Mouse (Mus musculus): ENCODE data around the gene Numb. TPM values are rescaled to one million over a fixed set of nuclear protein-coding genes. Genes with fewer than 3 reads are reported as not detected.
"Not testable (repeated sequence)": the region's sequence is repeated elsewhere in the genome, so short reads cannot be mapped to it uniquely, and the experiment has no call there.

The Numb gene
- polyA plus RNA-seq, 1 experiment from 2014 or later, result 37.4 TPM

- WGBS, result 77% methylated on average over 2 of the region's 2 CpGs
- no peaks in the 10 kb centered on the region for H3K36me3 ChIP-seq
- peaks cover 10% of the 10 kb centered on the region for H3K4me1 ChIP-seq
- H3K27me3 ChIP-seq (ENCODE audit: low read depth, poor library complexity, severe bottlenecking), result no peaks in the 10 kb centered on the region
- DNase-seq (ENCODE audit: low spot score), result no peak
- H3K27ac ChIP-seq (replicated peaks), result no peak overlapping the region
- H3K4me3 ChIP-seq, result no peak overlapping the region
- no peaks in the 10 kb centered on the region for H3K9me3 ChIP-seq (replicated peaks)
These were observed 17.6 kb upstream of the Numb start for GRCm38 (mm10) chr12:83939332-83939731.

- peaks cover 11% of the 10 kb centered on the region for H3K4me1 ChIP-seq
- H3K36me3 ChIP-seq; H3K27ac ChIP-seq (replicated peaks); H3K27me3 ChIP-seq (ENCODE audit: low read depth, poor library complexity, severe bottlenecking); H3K4me3 ChIP-seq; DNase-seq (ENCODE audit: low spot score); H3K9me3 ChIP-seq (replicated peaks): not testable (repeated sequence)
- 51% methylated on average over 1 of the region's 1 CpGs for WGBS
These were observed 16.9 kb upstream of the Numb start for GRCm38 (mm10) chr12:83938592-83938991.

GRCm38 (mm10) chr12:83937600-83937999, 15.9 kb upstream of the Numb start:
- WGBS, result 75% methylated on average over 10 of the region's 10 CpGs
- peaks cover 16% of the 10 kb centered on the region for H3K4me1 ChIP-seq
- no peaks in the 10 kb centered on the region for H3K9me3 ChIP-seq (replicated peaks)
- no peak for DNase-seq (ENCODE audit: low spot score)
- H3K27ac ChIP-seq (replicated peaks), result no peak overlapping the region
- H3K27me3 ChIP-seq (ENCODE audit: low read depth, poor library complexity, severe bottlenecking), result no peaks in the 10 kb centered on the region
- H3K36me3 ChIP-seq, result no peaks in the 10 kb centered on the region
- no peak overlapping the region for H3K4me3 ChIP-seq

- 56% methylated on average over 2 of the region's 2 CpGs for WGBS
- H3K27ac ChIP-seq (replicated peaks), result no peak overlapping the region
- H3K9me3 ChIP-seq (replicated peaks), result no peaks in the 10 kb centered on the region
- H3K4me3 ChIP-seq, result no peak overlapping the region
- H3K4me1 ChIP-seq, result peaks cover 9% of the 10 kb centered on the region
- no peak for DNase-seq (ENCODE audit: low spot score)
- no peaks in the 10 kb centered on the region for H3K27me3 ChIP-seq (ENCODE audit: low read depth, poor library complexity, severe bottlenecking)
- H3K36me3 ChIP-seq, result no peaks in the 10 kb centered on the region
These were observed 7.6 kb upstream of the Numb start for GRCm38 (mm10) chr12:83929186-83929804.

- Histone ChIP-seq H3K4me3 (no peak overlapping the region), H3K27me3 (ENCODE audit: low read depth, poor library complexity, severe bottlenecking) (no peaks in the 10 kb centered on the region), H3K4me1 (peaks cover 21% of the 10 kb centered on the region), H3K27ac (replicated peaks) (no peak overlapping the region), H3K36me3 (no peaks in the 10 kb centered on the region), H3K9me3 (replicated peaks) (no peaks in the 10 kb centered on the region)
- WGBS, result 84% methylated on average over 4 of the region's 4 CpGs
- DNase-seq (ENCODE audit: low spot score), result no peak
These were observed 6.0 kb upstream of the Numb start for GRCm38 (mm10) chr12:83927747-83928146.

- Histone ChIP-seq H3K36me3 (no peaks in the 10 kb centered on the region), H3K9me3 (replicated peaks) (no peaks in the 10 kb centered on the region), H3K27me3 (ENCODE audit: low read depth, poor library complexity, severe bottlenecking) (no peaks in the 10 kb centered on the region), H3K4me3 (no peak overlapping the region), H3K27ac (replicated peaks) (no peak overlapping the region), H3K4me1 (peaks cover 21% of the 10 kb centered on the region)
- DNase-seq (ENCODE audit: low spot score), result no peak
- WGBS, result 92% methylated on average over 2 of the region's 2 CpGs
These were observed 4.3 kb upstream of the Numb start for GRCm38 (mm10) chr12:83926061-83926460.

GRCm38 (mm10) chr12:83925160-83925703, 3.5 kb upstream of the Numb start:
- H3K4me1 ChIP-seq, result peaks cover 29% of the 10 kb centered on the region
- no peaks in the 10 kb centered on the region for H3K36me3 ChIP-seq
- H3K27me3 ChIP-seq (ENCODE audit: low read depth, poor library complexity, severe bottlenecking), result no peaks in the 10 kb centered on the region
- WGBS, result 63% methylated on average over 7 of the region's 7 CpGs
- no peak for DNase-seq (ENCODE audit: low spot score)
- no peaks in the 10 kb centered on the region for H3K9me3 ChIP-seq (replicated peaks)
- H3K4me3 ChIP-seq, result no peak overlapping the region
- no peak overlapping the region for H3K27ac ChIP-seq (replicated peaks)

GRCm38 (mm10) chr12:83924332-83924731, 2.6 kb upstream of the Numb start:
- no peaks in the 10 kb centered on the region for H3K36me3 ChIP-seq
- H3K4me1 ChIP-seq, result peaks cover 37% of the 10 kb centered on the region
- no peak overlapping the region for H3K27ac ChIP-seq (replicated peaks)
- 65% methylated on average over 3 of the region's 3 CpGs for whole genome bisulfite sequencing
- no peak for DNase-seq (ENCODE audit: low spot score)
- H3K27me3 ChIP-seq (ENCODE audit: low read depth, poor library complexity, severe bottlenecking), result no peaks in the 10 kb centered on the region
- no peaks in the 10 kb centered on the region for H3K9me3 ChIP-seq (replicated peaks)
- no peak overlapping the region for H3K4me3 ChIP-seq

GRCm38 (mm10) chr12:83923486-83923859, 1.7 kb upstream of the Numb start:
- no peaks in the 10 kb centered on the region for H3K27me3 ChIP-seq (ENCODE audit: low read depth, poor library complexity, severe bottlenecking)
- DNase-seq (ENCODE audit: low spot score), result no peak
- 94% methylated on average over 1 of the region's 1 CpGs for WGBS
- H3K4me3 ChIP-seq, result no peak overlapping the region
- H3K9me3 ChIP-seq (replicated peaks), result no peaks in the 10 kb centered on the region
- 0 out of 2 replicates have a peak, but pooled peaks cover 3% of the 10 kb centered on the region for H3K36me3 ChIP-seq
- peaks cover 44% of the 10 kb centered on the region for H3K4me1 ChIP-seq
- H3K27ac ChIP-seq (replicated peaks), result no peak overlapping the region

GRCm38 (mm10) chr12:83922724-83923485, 1.2 kb upstream of the Numb start:
- Histone ChIP-seq H3K9me3 (replicated peaks) (no peaks in the 10 kb centered on the region), H3K36me3 (0 out of 2 replicates have a peak, but pooled peaks cover 3% of the 10 kb centered on the region), H3K27ac (replicated peaks) (peak overlapping the region; percentile 93), H3K4me3 (peak overlapping the region; percentile 98), H3K4me1 (peaks cover 44% of the 10 kb centered on the region), H3K27me3 (ENCODE audit: low read depth, poor library complexity, severe bottlenecking) (no peaks in the 10 kb centered on the region)
- no peak for DNase-seq (ENCODE audit: low spot score)
- 49% methylated on average over 8 of the region's 8 CpGs for WGBS

GRCm38 (mm10) chr12:83920721-83921441, 853 bp downstream of the Numb start:
- 3% methylated on average over 31 of the region's 31 CpGs for WGBS
- H3K27ac ChIP-seq (replicated peaks), result peak overlapping the region; percentile 93

GRCm38 (mm10) chr12:83916884-83917283, 4.8 kb downstream of the Numb start:
- 84% methylated on average over 9 of the region's 9 CpGs for WGBS
- Histone ChIP-seq H3K27ac (replicated peaks) (no peak overlapping the region), H3K9me3 (replicated peaks) (no peaks in the 10 kb centered on the region), H3K27me3 (ENCODE audit: low read depth, poor library complexity, severe bottlenecking) (no peaks in the 10 kb centered on the region), H3K4me3 (no peak overlapping the region), H3K4me1 (peaks cover 23% of the 10 kb centered on the region), H3K36me3 (peaks cover 28% of the 10 kb centered on the region)
- DNase-seq (ENCODE audit: low spot score), result no peak

More at GRCm38 (mm10) chr12:83920721-83921441, 853 bp downstream of the Numb start:
- Histone ChIP-seq H3K9me3 (replicated peaks) (no peaks in the 10 kb centered on the region), H3K27me3 (ENCODE audit: low read depth, poor library complexity, severe bottlenecking) (no peaks in the 10 kb centered on the region), H3K4me3 (peak overlapping the region; percentile 98), H3K4me1 (peaks cover 44% of the 10 kb centered on the region), H3K36me3 (peaks cover 12% of the 10 kb centered on the region; the same call in 1 of the 2 replicates)
- DNase-seq (ENCODE audit: low spot score), result peak; percentile 61
